Mouse (Mus musculus): Measurements from ENCODE around the gene Clcf1. TPM values are rescaled to one million over a fixed set of nuclear protein-coding genes. Genes with fewer than 3 reads are reported as not detected.

Clcf1 gene
- polyA plus RNA-seq (2014; fragmentation: Nextera tagmentation; extraction: Ambion mirVana), result 0.81 and 1.7 TPM in 2 replicates

DNA sequence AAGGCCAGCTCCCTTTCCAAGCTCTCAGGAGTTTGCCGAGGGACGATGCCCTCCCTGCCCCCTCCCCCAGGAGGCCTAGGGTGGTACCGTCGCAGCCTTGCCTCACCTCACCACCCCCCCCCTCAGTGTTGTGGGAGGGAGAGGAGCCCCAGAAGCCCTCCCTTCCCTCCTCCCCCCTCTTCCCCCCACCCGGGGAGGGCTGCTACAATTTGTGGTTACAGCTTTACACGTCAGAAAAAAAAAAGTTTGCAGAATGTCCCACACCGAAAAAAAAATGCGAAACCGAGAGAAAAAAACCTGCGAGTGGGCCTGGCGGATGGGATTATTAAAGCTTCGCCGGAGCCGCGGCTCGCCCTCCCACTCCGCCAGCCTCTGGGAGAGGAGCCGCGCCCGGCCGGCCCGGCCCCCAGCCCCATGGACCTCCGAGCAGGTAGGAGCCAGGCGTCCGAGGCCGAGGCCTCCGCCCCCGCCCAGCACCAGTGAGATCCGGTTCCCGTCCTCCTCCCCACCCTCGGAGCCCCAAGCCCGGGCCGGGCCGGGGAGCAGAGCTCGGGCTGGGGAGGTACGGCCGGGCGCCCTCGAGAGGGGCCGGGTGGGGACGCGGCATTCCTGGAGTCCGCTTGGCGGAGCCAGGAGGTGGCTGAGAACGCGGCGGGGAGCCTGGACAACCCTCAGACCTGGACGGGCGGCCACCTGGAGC, at the start of gene Clcf1, which contains the start of gene AC109138.7:
Clcf1 (plus strand) TSS at position 168 of the 700 bp plus-strand sequence.
AC109138.7 (plus strand) TSS at position 287 of the 700 bp plus-strand sequence.
- H3K4me2 ChIP-seq (ENCODE audit: low read depth), result peak within 1 kb of the TSS; percentile 97
- H3K4me3 ChIP-seq (ENCODE audit: low read depth, low read length), result peak within 1 kb of the TSS; percentile 59
- no peaks in the 10 kb centered on the region for H3K9me3 ChIP-seq (ENCODE audit: control insufficient read depth, low read length)
- no peaks in the 10 kb centered on the region for H3K36me3 ChIP-seq (ENCODE audit: control insufficient read depth, insufficient read depth, low read length)
- H3K4me1 ChIP-seq (ENCODE audit: control insufficient read depth, insufficient read depth, low read length), result peaks cover 8% of the 10 kb centered on the region
- no peak within 1 kb of the TSS for H3K27ac ChIP-seq (ENCODE audit: low read depth, low read length)
- ATAC-seq (ENCODE audit: insufficient read depth, low FRiP score, low TSS enrichment) (peak; percentile 50), DNase-seq (ENCODE audit: low spot score) (peak; percentile 59)
- peaks cover 50% of the 10 kb centered on the region for H3K27me3 ChIP-seq (ENCODE audit: control insufficient read depth, insufficient read depth, low read length)
- WGBS, result under 1% methylated on average over 49 of the region's 49 CpGs
- H3K9ac ChIP-seq (ENCODE audit: low read length), result peak within 1 kb of the TSS; percentile 65

GRCm38 (mm10) chr19:4164721-4165120, 49.3 kb upstream of the Clcf1 start:
- Histone ChIP-seq H3K4me3 (ENCODE audit: low read depth, low read length) (no peak overlapping the region), H3K4me2 (ENCODE audit: low read depth) (no peak overlapping the region), H3K9me3 (ENCODE audit: control insufficient read depth, low read length) (no peaks in the 10 kb centered on the region), H3K4me1 (ENCODE audit: control insufficient read depth, insufficient read depth, low read length) (peaks cover 8% of the 10 kb centered on the region), H3K9ac (ENCODE audit: low read length) (no peak overlapping the region), H3K27ac (ENCODE audit: low read depth, low read length) (no peak overlapping the region), H3K36me3 (ENCODE audit: control insufficient read depth, insufficient read depth, low read length) (no peaks in the 10 kb centered on the region), H3K27me3 (ENCODE audit: control insufficient read depth, insufficient read depth, low read length) (no peaks in the 10 kb centered on the region)
- WGBS, result 79% methylated on average over 2 of the region's 2 CpGs
- ATAC-seq (ENCODE audit: insufficient read depth, low FRiP score, low TSS enrichment), result no peak
- DNase-seq (ENCODE audit: low spot score), result no peak

GRCm38 (mm10) chr19:4166678-4167476, 47.2 kb upstream of the Clcf1 start:
- no peaks in the 10 kb centered on the region for H3K36me3 ChIP-seq (ENCODE audit: control insufficient read depth, insufficient read depth, low read length)
- no peaks in the 10 kb centered on the region for H3K27me3 ChIP-seq (ENCODE audit: control insufficient read depth, insufficient read depth, low read length)
- H3K27ac ChIP-seq (ENCODE audit: low read depth, low read length), result no peak overlapping the region
- no peaks in the 10 kb centered on the region for H3K9me3 ChIP-seq (ENCODE audit: control insufficient read depth, low read length)
- WGBS, result 76% methylated on average over 9 of the region's 9 CpGs
- peaks cover 13% of the 10 kb centered on the region for H3K4me1 ChIP-seq (ENCODE audit: control insufficient read depth, insufficient read depth, low read length)
- H3K9ac ChIP-seq (ENCODE audit: low read length), result no peak overlapping the region
- no peak for DNase-seq (ENCODE audit: low spot score)
- H3K4me3 ChIP-seq (ENCODE audit: low read depth, low read length), result no peak overlapping the region
- no peak for ATAC-seq (ENCODE audit: insufficient read depth, low FRiP score, low TSS enrichment)
- H3K4me2 ChIP-seq (ENCODE audit: low read depth), result no peak overlapping the region

DNA sequence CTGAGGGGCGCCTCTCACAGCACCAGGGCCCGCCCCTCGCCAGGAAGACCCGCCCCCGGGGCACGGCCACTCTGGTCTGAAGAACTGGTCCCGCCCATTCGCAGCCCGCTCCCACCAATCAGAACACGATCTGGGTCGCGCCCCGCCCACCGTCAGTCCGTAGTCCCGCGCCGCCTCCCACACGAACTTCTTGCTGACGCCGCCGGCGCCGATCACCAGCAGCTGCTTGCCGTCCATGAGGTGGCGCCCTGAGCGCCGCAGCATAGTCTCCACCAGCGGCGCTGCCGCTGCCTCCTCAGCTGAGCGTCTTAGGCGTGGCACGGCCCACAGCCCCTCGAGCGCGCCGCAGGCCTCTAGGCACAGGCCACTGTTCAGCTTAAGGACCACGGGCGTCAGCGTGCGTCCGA, 44.7 kb upstream of the Clcf1 start:
- peak; percentile 92 for ATAC-seq (ENCODE audit: insufficient read depth, low FRiP score, low TSS enrichment)

DNA sequence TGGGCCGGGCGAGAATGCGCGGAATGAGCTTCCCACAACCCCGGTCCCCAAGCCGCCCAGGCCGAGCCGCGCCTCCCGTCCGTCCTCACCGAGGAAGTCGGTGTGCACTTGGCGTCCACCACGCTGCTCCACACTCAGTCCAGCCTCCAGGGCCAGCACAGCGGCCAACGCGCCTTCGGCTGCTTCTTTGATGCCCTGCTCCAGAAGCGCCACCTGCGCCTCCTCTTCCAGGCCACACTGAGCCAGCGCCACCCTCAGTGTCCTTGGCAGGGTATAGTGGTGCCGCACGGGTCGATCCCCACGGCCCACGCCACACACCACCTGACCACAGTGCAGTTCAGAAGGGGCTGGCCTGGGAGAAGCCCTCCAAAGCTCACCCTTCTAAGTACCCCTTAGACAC, 44.2 kb upstream of the Clcf1 start:
- Histone ChIP-seq H3K4me1 (ENCODE audit: control insufficient read depth, insufficient read depth, low read length) (peaks cover 5% of the 10 kb centered on the region; the same call in 1 of the 2 replicates), H3K4me2 (ENCODE audit: low read depth) (peak overlapping the region; percentile 60), H3K27ac (ENCODE audit: low read depth, low read length) (peak overlapping the region; percentile 76), H3K27me3 (ENCODE audit: control insufficient read depth, insufficient read depth, low read length) (no peaks in the 10 kb centered on the region), H3K9me3 (ENCODE audit: control insufficient read depth, low read length) (no peaks in the 10 kb centered on the region), H3K4me3 (ENCODE audit: low read depth, low read length) (peak overlapping the region; percentile 32), H3K9ac (ENCODE audit: low read length) (peak overlapping the region; percentile 63), H3K36me3 (ENCODE audit: control insufficient read depth, insufficient read depth, low read length) (no peaks in the 10 kb centered on the region)
- DNase-seq (ENCODE audit: low spot score) (no peak), ATAC-seq (ENCODE audit: insufficient read depth, low FRiP score, low TSS enrichment) (peak; percentile 61)
- WGBS, result 13% methylated on average over 26 of the region's 27 CpGs

More for the DNA sequence above, 44.7 kb upstream of the Clcf1 start:
- Histone ChIP-seq H3K4me3 (ENCODE audit: low read depth, low read length) (peak overlapping the region; percentile 32), H3K36me3 (ENCODE audit: control insufficient read depth, insufficient read depth, low read length) (no peaks in the 10 kb centered on the region), H3K4me1 (ENCODE audit: control insufficient read depth, insufficient read depth, low read length) (peaks cover 5% of the 10 kb centered on the region; the same call in 1 of the 2 replicates), H3K9ac (ENCODE audit: low read length) (peak overlapping the region; percentile 63), H3K4me2 (ENCODE audit: low read depth) (peak overlapping the region; percentile 60), H3K9me3 (ENCODE audit: control insufficient read depth, low read length) (no peaks in the 10 kb centered on the region), H3K27me3 (ENCODE audit: control insufficient read depth, insufficient read depth, low read length) (no peaks in the 10 kb centered on the region), H3K27ac (ENCODE audit: low read depth, low read length) (peak overlapping the region; percentile 76)
- peak; percentile 100 for DNase-seq (ENCODE audit: low spot score)
- WGBS, result 0% methylated on average over 43 of the region's 43 CpGs

DNA sequence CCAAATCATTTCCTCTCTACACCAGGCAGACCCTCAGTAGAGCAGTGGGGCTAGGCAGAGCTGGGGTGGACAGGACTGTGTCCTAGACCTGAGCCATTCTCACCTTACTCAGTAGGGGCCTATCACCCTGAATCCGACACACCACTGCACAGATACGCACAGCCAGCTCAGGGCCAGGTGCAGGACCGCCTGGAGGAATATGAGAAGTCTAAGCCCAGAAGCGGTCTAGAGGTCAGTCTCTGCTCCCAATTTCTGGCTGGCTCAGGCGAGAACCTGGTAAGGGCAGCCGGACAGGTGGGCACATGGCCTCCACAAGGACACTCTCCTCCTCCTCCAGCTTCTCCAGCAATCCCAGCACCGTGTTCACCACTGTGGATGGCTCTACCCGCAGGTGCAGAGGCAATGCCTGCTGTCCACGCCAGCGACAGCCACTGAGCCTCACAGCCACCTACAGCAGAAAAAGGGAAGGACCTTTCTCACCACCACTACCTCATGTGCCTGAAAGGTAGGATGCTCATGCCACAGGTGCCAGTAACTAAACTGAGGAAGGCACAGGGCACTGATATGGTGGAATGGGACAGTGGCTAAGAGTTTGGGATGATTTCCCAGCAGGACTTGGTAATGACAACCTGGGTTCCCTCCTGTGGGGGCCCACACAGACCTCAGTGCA, 43.2 kb upstream of the Clcf1 start:
- no peaks in the 10 kb centered on the region for H3K36me3 ChIP-seq (ENCODE audit: control insufficient read depth, insufficient read depth, low read length)
- no peak overlapping the region for H3K9ac ChIP-seq (ENCODE audit: low read length)
- no peak for ATAC-seq (ENCODE audit: insufficient read depth, low FRiP score, low TSS enrichment)
- no peak for DNase-seq (ENCODE audit: low spot score)
- H3K9me3 ChIP-seq (ENCODE audit: control insufficient read depth, low read length), result no peaks in the 10 kb centered on the region
- H3K27me3 ChIP-seq (ENCODE audit: control insufficient read depth, insufficient read depth, low read length), result no peaks in the 10 kb centered on the region
- no peak overlapping the region for H3K4me3 ChIP-seq (ENCODE audit: low read depth, low read length)
- WGBS, result 90% methylated on average over 10 of the region's 10 CpGs
- no peak overlapping the region for H3K4me2 ChIP-seq (ENCODE audit: low read depth)
- no peak overlapping the region for H3K27ac ChIP-seq (ENCODE audit: low read depth, low read length)
- peaks cover 10% of the 10 kb centered on the region; the same call in 1 of the 2 replicates for H3K4me1 ChIP-seq (ENCODE audit: control insufficient read depth, insufficient read depth, low read length)

- 74% methylated on average over 13 of the region's 13 CpGs for WGBS
- DNase-seq (ENCODE audit: low spot score), result no peak
- Histone ChIP-seq H3K4me3 (ENCODE audit: low read depth, low read length) (no peak overlapping the region), H3K4me1 (ENCODE audit: control insufficient read depth, insufficient read depth, low read length) (peaks cover 10% of the 10 kb centered on the region; the same call in 1 of the 2 replicates), H3K9me3 (ENCODE audit: control insufficient read depth, low read length) (no peaks in the 10 kb centered on the region), H3K27ac (ENCODE audit: low read depth, low read length) (no peak overlapping the region), H3K9ac (ENCODE audit: low read length) (no peak overlapping the region), H3K27me3 (ENCODE audit: control insufficient read depth, insufficient read depth, low read length) (no peaks in the 10 kb centered on the region), H3K36me3 (ENCODE audit: control insufficient read depth, insufficient read depth, low read length) (no peaks in the 10 kb centered on the region), H3K4me2 (ENCODE audit: low read depth) (no peak overlapping the region)
- no peak for ATAC-seq (ENCODE audit: insufficient read depth, low FRiP score, low TSS enrichment)
Observed at GRCm38 (mm10) chr19:4171393-4172290, 42.4 kb upstream of the Clcf1 start.

- H3K27me3 ChIP-seq (ENCODE audit: control insufficient read depth, insufficient read depth, low read length), result no peaks in the 10 kb centered on the region
- WGBS, result 51% methylated on average over 11 of the region's 11 CpGs
- DNase-seq (ENCODE audit: low spot score), result no peak
- no peaks in the 10 kb centered on the region for H3K36me3 ChIP-seq (ENCODE audit: control insufficient read depth, insufficient read depth, low read length)
- ATAC-seq (ENCODE audit: insufficient read depth, low FRiP score, low TSS enrichment), result no peak
- peaks cover 10% of the 10 kb centered on the region; the same call in 1 of the 2 replicates for H3K4me1 ChIP-seq (ENCODE audit: control insufficient read depth, insufficient read depth, low read length)
- H3K4me2 ChIP-seq (ENCODE audit: low read depth), result no peak overlapping the region
- no peaks in the 10 kb centered on the region for H3K9me3 ChIP-seq (ENCODE audit: control insufficient read depth, low read length)
- no peak overlapping the region for H3K4me3 ChIP-seq (ENCODE audit: low read depth, low read length)
- peak overlapping the region; percentile 22; the same call in 1 of the 2 replicates for H3K9ac ChIP-seq (ENCODE audit: low read length)
- no peak overlapping the region for H3K27ac ChIP-seq (ENCODE audit: low read depth, low read length)
Observed at GRCm38 (mm10) chr19:4172925-4173324, 41.1 kb upstream of the Clcf1 start.
